Mouse (Mus musculus) left cerebral cortex, adult 11 months (tissue): ENCODE measurements around the gene Galnt7.

Source experiments
- DNase-seq: peaks from one replicate; pipeline ENCODE4 v3.0.0; 2022; ENCODE audit warnings: low spot score

Galnt7 gene

GRCm38 (mm10) chr8:57628787-57629664 lies 23.8 kb downstream of the Galnt7 start:
- no peak for DNase-seq

- DNase-seq = no peak
These were observed 24.7 kb downstream of the Galnt7 start for GRCm38 (mm10) chr8:57627946-57628786.

- DNase-seq = no peak
These were observed 28.9 kb downstream of the Galnt7 start for GRCm38 (mm10) chr8:57623955-57624354.

GRCm38 (mm10) chr8:57623051-57623450 lies 29.8 kb downstream of the Galnt7 start:
- no peak for DNase-seq

- DNase-seq = no peak
These were observed 35.9 kb downstream of the Galnt7 start for GRCm38 (mm10) chr8:57616965-57617364.

- DNase-seq = no peak
These were observed 37.7 kb downstream of the Galnt7 start for GRCm38 (mm10) chr8:57615016-57615657.

- no peak for DNase-seq
These were observed 41.3 kb downstream of the Galnt7 start for GRCm38 (mm10) chr8:57611419-57611977.

- DNase-seq = peak; percentile 30
These were observed 42.0 kb downstream of the Galnt7 start for GRCm38 (mm10) chr8:57610706-57611418.

- no peak for DNase-seq
These were observed 50.3 kb downstream of the Galnt7 start for GRCm38 (mm10) chr8:57602511-57602910.

GRCm38 (mm10) chr8:57601987-57602418 lies 50.8 kb downstream of the Galnt7 start:
- DNase-seq = no peak

- DNase-seq = no peak
These were observed 52.8 kb downstream of the Galnt7 start for GRCm38 (mm10) chr8:57599813-57600555.

GRCm38 (mm10) chr8:57595853-57596252 lies 57.0 kb downstream of the Galnt7 start:
- no peak for DNase-seq

GRCm38 (mm10) chr8:57594175-57594885 lies 58.5 kb downstream of the Galnt7 start:
- DNase-seq = no peak

- no peak for DNase-seq
These were observed 60.2 kb downstream of the Galnt7 start for GRCm38 (mm10) chr8:57592604-57593003.

- no peak for DNase-seq
These were observed 61.2 kb downstream of the Galnt7 start for GRCm38 (mm10) chr8:57591681-57592080.

GRCm38 (mm10) chr8:57590015-57590414 lies 62.8 kb downstream of the Galnt7 start:
- DNase-seq = no peak

- peak; percentile 46 for DNase-seq
These were observed 63.7 kb downstream of the Galnt7 start for GRCm38 (mm10) chr8:57589176-57589575.

- no peak for DNase-seq
These were observed 64.2 kb downstream of the Galnt7 start for GRCm38 (mm10) chr8:57588604-57589003.

- DNase-seq = no peak
These were observed 66.2 kb downstream of the Galnt7 start for GRCm38 (mm10) chr8:57586667-57587066.

GRCm38 (mm10) chr8:57585831-57586230 lies 67.0 kb downstream of the Galnt7 start:
- no peak for DNase-seq
